Mouse (Mus musculus) heart, postnatal 0 days (tissue): ENCODE data around the gene Olfr655.

ENCODE experiments used
- CTCF ChIP-seq: IDR thresholded peaks from 2 replicates; pipeline ENCODE4 v1.5.1; 2016; ENCODE audit warnings: antibody characterized with exemption, control low read depth, low read depth
- EP300 ChIP-seq: IDR thresholded peaks from 2 replicates; pipeline ENCODE4 v1.6.1; 2016; ENCODE audit warnings: antibody characterized with exemption, low read depth

DNA sequence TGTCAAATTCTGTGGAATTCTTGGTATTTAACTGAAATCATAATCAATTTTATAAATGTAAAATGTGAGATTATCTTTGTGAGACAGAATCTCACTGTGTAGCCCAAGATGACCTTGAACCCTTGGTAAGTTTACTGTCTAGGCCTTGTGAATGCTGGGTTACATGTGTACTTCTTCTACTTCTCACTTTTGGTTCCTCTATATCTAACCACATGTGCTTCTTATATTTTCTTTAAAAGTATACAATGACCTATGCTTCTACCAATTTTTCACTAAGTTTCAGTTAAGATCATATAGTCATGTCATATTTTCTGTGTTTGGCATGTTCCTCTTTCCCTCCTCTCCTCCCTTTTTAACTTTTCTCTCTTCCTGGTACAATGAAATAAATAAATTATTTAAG, 3.1 kb upstream of the Olfr655 start:
- TF ChIP-seq CTCF (no peak), EP300 (no peak)
